Mouse (Mus musculus) ES-E14 (cell line): ENCODE results near the gene Plekha4.
"Not testable (repeated sequence)": the region's sequence is repeated elsewhere in the genome, so short reads cannot be mapped to it uniquely, and the experiment has no call there.

Experiments
- CHD2 ChIP-seq: IDR thresholded peaks from 2 replicates; pipeline ENCODE4 v1.6.1; 2014; ENCODE audit warnings: mild to moderate bottlenecking, low read depth, low read length, inconsistent platforms
- HCFC1 ChIP-seq: IDR thresholded peaks from 2 replicates; pipeline ENCODE4 v1.6.1; 2012; ENCODE audit warnings: low read length, inconsistent platforms, borderline replicate concordance; ENCODE audit not compliant: insufficient read depth
- ZNF384 ChIP-seq: IDR thresholded peaks from 2 replicates; pipeline ENCODE4 v1.6.1; 2012; ENCODE audit warnings: low read depth, low read length, inconsistent platforms

- TF ChIP-seq ZNF384, CHD2, HCFC1: not testable (repeated sequence)
Measured at GRCm38 (mm10) chr7:45516846-45517245, 9.3 kb upstream of the Plekha4 start.
